10 mouse cellular contexts compared by ENCODE assay signal in the genomic region with DNA sequence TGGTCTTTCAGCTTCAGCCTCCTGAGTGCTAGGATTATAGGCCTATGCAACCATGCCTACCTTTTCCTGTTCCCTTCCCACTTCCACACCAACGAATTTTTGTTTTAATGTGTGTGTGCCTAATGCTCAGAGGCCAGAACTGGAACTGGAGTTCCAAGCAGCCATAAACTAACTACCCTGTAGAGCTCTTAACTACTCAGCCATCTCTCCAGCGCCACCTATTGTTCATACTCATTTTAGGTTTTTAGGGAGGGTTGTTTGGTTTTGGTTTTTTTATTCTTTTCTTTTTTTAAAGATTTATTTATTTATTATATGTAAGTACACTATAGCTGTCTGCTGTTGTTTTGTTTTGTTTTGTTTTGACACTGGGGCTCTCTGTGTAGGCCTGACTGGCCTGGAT. TPM values are rescaled to one million over a fixed set of nuclear protein-coding genes. Genes with fewer than 3 reads are reported as not detected.
A peak's percentile ranks its signal among the peaks of the same experiment; 100 is the strongest.
DNase-seq lines count a peak whose midpoint lies in the region; ATAC-seq and TF ChIP-seq lines count a peak whose summit lies in the region.
"Had no signal": no experiment of that assay in that cellular context is flagged by ENCODE, and none has a peak within 500 bp of the region (broad histone marks: within the 10 kb centered on the region; RNA-seq: fewer than 3 reads in every experiment).

No protein-coding gene starts in this region.

- ATAC-seq in heart, postnatal 0 days (ENCODE audit: insufficient read depth, low read depth), result no peak
- no peak for ATAC-seq in heart, embryonic 12.5 days (ENCODE audit: insufficient number of reproducible peaks, low FRiP score)
- ATAC-seq in hematopoietic stem cell, adult 5-6 weeks (replicated peaks in 1 of 2; ENCODE audit: insufficient read depth in 1 of 2, low FRiP score in 2 of 2, low TSS enrichment in 1 of 2, low read depth in 1 of 2, poor library complexity in 2 of 2, severe bottlenecking in 2 of 2), result peak; percentile 60 to 73; a peak in 2 of 4 replicates
- ATAC-seq in inflammation-experienced regulatory T-cells, adult 6 months, result no peak
- no peak for ATAC-seq in midbrain, embryonic 15.5 days (replicated peaks)

- no peak overlapping the region for H3K4me3 ChIP-seq in heart, postnatal 0 days (ENCODE audit: low read depth, low read length)
- H3K4me3 ChIP-seq in heart, embryonic 12.5 days, result no peak overlapping the region
- no peak overlapping the region for H3K4me3 ChIP-seq in midbrain, embryonic 15.5 days
- H3K4me3 ChIP-seq: heart, embryonic 15.5 days; limb, embryonic 15.5 days had no signal

- DNase-seq in heart, postnatal 0 days (ENCODE audit: low spot score), result peak; percentile 16
- DNase-seq in 416B (ENCODE audit: low read depth) (peak; percentile 84), ES-CJ7 (ENCODE audit: low read depth, low spot score) (peak; percentile 69)
- DNase-seq in adrenal gland, postnatal 4 days (ENCODE audit: low spot score in 2 of 2), result no peak

- H3K27ac ChIP-seq in heart, postnatal 0 days (ENCODE audit: low read depth), result no peak overlapping the region
- no peak overlapping the region for H3K27ac ChIP-seq in heart, embryonic 12.5 days (ENCODE audit: poor library complexity, severe bottlenecking)
- no peak overlapping the region for H3K27ac ChIP-seq in midbrain, embryonic 15.5 days
- H3K27ac ChIP-seq: heart, embryonic 15.5 days; limb, embryonic 15.5 days had no signal

- WGBS in heart, postnatal 0 days, result 17% methylated on average over 2 of the region's 2 CpGs
- WGBS in heart, embryonic 12.5 days, result 21% methylated on average over 2 of the region's 2 CpGs
- 35% methylated on average over 2 of the region's 2 CpGs for WGBS in midbrain, embryonic 15.5 days

- no peaks in the 10 kb centered on the region for H3K27me3 ChIP-seq in heart, postnatal 0 days (ENCODE audit: control insufficient read depth, insufficient read depth, low read length)
- peaks cover 12% of the 10 kb centered on the region; the same call in 1 of the 2 replicates for H3K27me3 ChIP-seq in heart, embryonic 12.5 days (replicated peaks)
- no peaks in the 10 kb centered on the region for H3K27me3 ChIP-seq in midbrain, embryonic 15.5 days (replicated peaks)
- H3K27me3 ChIP-seq: limb, embryonic 15.5 days had no signal

- no peaks in the 10 kb centered on the region for H3K4me1 ChIP-seq in heart, postnatal 0 days (ENCODE audit: control insufficient read depth, insufficient read depth)
- H3K4me1 ChIP-seq in heart, embryonic 12.5 days (replicated peaks), result no peaks in the 10 kb centered on the region
- no peaks in the 10 kb centered on the region for H3K4me1 ChIP-seq in midbrain, embryonic 15.5 days
- H3K4me1 ChIP-seq: heart, embryonic 15.5 days; limb, embryonic 15.5 days had no signal

- no peaks in the 10 kb centered on the region for H3K36me3 ChIP-seq in heart, postnatal 0 days (replicated peaks; ENCODE audit: control insufficient read depth, insufficient read depth, low read length)
- H3K36me3 ChIP-seq in heart, embryonic 12.5 days, result no peaks in the 10 kb centered on the region
- H3K36me3 ChIP-seq in midbrain, embryonic 15.5 days (replicated peaks), result no peaks in the 10 kb centered on the region
- H3K36me3 ChIP-seq: heart, embryonic 15.5 days; limb, embryonic 15.5 days had no signal

- H3K9ac ChIP-seq in heart, postnatal 0 days (replicated peaks; ENCODE audit: low read depth, low read length), result no peak overlapping the region
- no peak overlapping the region for H3K9ac ChIP-seq in heart, embryonic 12.5 days
- H3K9ac ChIP-seq in midbrain, embryonic 15.5 days, result no peak overlapping the region
- H3K9ac ChIP-seq: heart, embryonic 15.5 days; limb, embryonic 15.5 days had no signal

- peak; percentile 47 for TF ChIP-seq CTCF in heart, postnatal 0 days (IDR thresholded peaks at IDR 0.05; ENCODE audit: low read depth)

- no peaks in the 10 kb centered on the region for H3K9me3 ChIP-seq in heart, postnatal 0 days (replicated peaks; ENCODE audit: control insufficient read depth, low read length)
- 0 out of 2 replicates have a peak, but pooled peaks cover 2% of the 10 kb centered on the region for H3K9me3 ChIP-seq in heart, embryonic 12.5 days (replicated peaks)
- H3K9me3 ChIP-seq in midbrain, embryonic 15.5 days, result no peaks in the 10 kb centered on the region
- H3K9me3 ChIP-seq: heart, embryonic 15.5 days; limb, embryonic 15.5 days had no signal

- no peak for TF ChIP-seq EP300 in heart, postnatal 0 days (IDR thresholded peaks at IDR 0.05; ENCODE audit: low read depth)

- no peak overlapping the region for H3K4me2 ChIP-seq in heart, postnatal 0 days (ENCODE audit: low read depth, low read length)
- no peak overlapping the region for H3K4me2 ChIP-seq in heart, embryonic 12.5 days
- H3K4me2 ChIP-seq in midbrain, embryonic 15.5 days, result no peak overlapping the region
- H3K4me2 ChIP-seq: heart, embryonic 15.5 days; limb, embryonic 15.5 days had no signal

RNA-seq across cellular contexts. Expression of gene Acot5, which starts 8.2 kb away (rescaled TPM):
- not detected in 2 replicates for total RNA-seq in heart, postnatal 0 days (2014; rRNA removed; ENCODE audit: low replicate concordance)
- polyA plus RNA-seq in heart, postnatal 0 days (2015; fragmentation: Nextera tagmentation; extraction: Ambion mirVana), result not detected in 2 replicates
- polyA plus RNA-seq in heart, embryonic 12.5 days (2016; fragmentation: Nextera tagmentation; extraction: Ambion mirVana), result 0.22 TPM in 1 of 2 replicates, not detected in the other
- total RNA-seq in hematopoietic stem cell, adult 5-6 weeks (2017), result not detected in 2 replicates
- polyA plus RNA-seq in inflammation-experienced regulatory T-cells, adult 6 months (2017; shearing (Covaris generic)), result not detected
- total RNA-seq in adrenal gland, postnatal 4 days (2021), result under 1 TPM; 0.25 TPM
- polyA plus RNA-seq in midbrain, embryonic 15.5 days (2015; fragmentation: Nextera tagmentation; extraction: Ambion mirVana), result 0.13 and 0.15 TPM in 2 replicates
- polyA plus RNA-seq: heart, embryonic 15.5 days; limb, embryonic 15.5 days had no signal

RNA-seq across cellular contexts. Expression of gene Acot3, which starts 9.0 kb away (rescaled TPM):
- 0.31 and 0.54 TPM in 2 replicates for total RNA-seq in heart, postnatal 0 days (2014; rRNA removed; ENCODE audit: low replicate concordance)
- 1.8 and 2.1 TPM in 2 replicates for polyA plus RNA-seq in heart, postnatal 0 days (2015; fragmentation: Nextera tagmentation; extraction: Ambion mirVana)
- 0.27 and 0.64 TPM in 2 replicates for polyA plus RNA-seq in heart, embryonic 12.5 days (2016; fragmentation: Nextera tagmentation; extraction: Ambion mirVana)
- total RNA-seq in hematopoietic stem cell, adult 5-6 weeks (2017), result not detected in 2 replicates
- not detected for polyA plus RNA-seq in inflammation-experienced regulatory T-cells, adult 6 months (2017; shearing (Covaris generic))
- total RNA-seq in adrenal gland, postnatal 4 days (2021), result 1 to 10 TPM; 1.5 to 2.4 TPM
- polyA plus RNA-seq in midbrain, embryonic 15.5 days (2015; fragmentation: Nextera tagmentation; extraction: Ambion mirVana), result 0.96 and 2.4 TPM in 2 replicates
- polyA plus RNA-seq: limb, embryonic 15.5 days had no signal

RNA-seq across cellular contexts. Expression of gene Gm49366, which starts 22.2 kb away (rescaled TPM):
- not detected in 2 replicates for total RNA-seq in heart, postnatal 0 days (2014; rRNA removed; ENCODE audit: low replicate concordance)
- not detected in 2 replicates for polyA plus RNA-seq in heart, postnatal 0 days (2015; fragmentation: Nextera tagmentation; extraction: Ambion mirVana)
- not detected in 2 replicates for polyA plus RNA-seq in heart, embryonic 12.5 days (2016; fragmentation: Nextera tagmentation; extraction: Ambion mirVana)
- not detected in 2 replicates for total RNA-seq in hematopoietic stem cell, adult 5-6 weeks (2017)
- not detected for polyA plus RNA-seq in inflammation-experienced regulatory T-cells, adult 6 months (2017; shearing (Covaris generic))
- total RNA-seq in adrenal gland, postnatal 4 days (2021), result not detected
- not detected in 2 replicates for polyA plus RNA-seq in midbrain, embryonic 15.5 days (2015; fragmentation: Nextera tagmentation; extraction: Ambion mirVana)
- polyA plus RNA-seq: heart, embryonic 15.5 days; limb, embryonic 15.5 days had no signal

RNA-seq across cellular contexts. Expression of gene Acot4, which starts 22.8 kb away (rescaled TPM):
- total RNA-seq in heart, postnatal 0 days (2014; rRNA removed; ENCODE audit: low replicate concordance), result 0.31 and 18.2 TPM in 2 replicates
- 0.55 and 0.60 TPM in 2 replicates for polyA plus RNA-seq in heart, postnatal 0 days (2015; fragmentation: Nextera tagmentation; extraction: Ambion mirVana)
- polyA plus RNA-seq in heart, embryonic 12.5 days (2016; fragmentation: Nextera tagmentation; extraction: Ambion mirVana), result 0.36 and 0.64 TPM in 2 replicates
- 0.30 and 0.69 TPM in 2 replicates for total RNA-seq in hematopoietic stem cell, adult 5-6 weeks (2017)
- polyA plus RNA-seq in inflammation-experienced regulatory T-cells, adult 6 months (2017; shearing (Covaris generic)), result under 1 TPM in 1 of 3 experiments, not detected in 2; 0.16 TPM
- total RNA-seq in adrenal gland, postnatal 4 days (2021), result 1 to 10 TPM; 3.7 to 6.4 TPM
- polyA plus RNA-seq in midbrain, embryonic 15.5 days (2015; fragmentation: Nextera tagmentation; extraction: Ambion mirVana), result 0.27 and 0.71 TPM in 2 replicates

RNA-seq across cellular contexts. Expression of gene Acot6, which starts 39.5 kb away (rescaled TPM):
- 1.8 and 5.8 TPM in 2 replicates for total RNA-seq in heart, postnatal 0 days (2014; rRNA removed; ENCODE audit: low replicate concordance)
- polyA plus RNA-seq in heart, postnatal 0 days (2015; fragmentation: Nextera tagmentation; extraction: Ambion mirVana), result 1.1 and 1.2 TPM in 2 replicates
- 0.64 and 1.1 TPM in 2 replicates for polyA plus RNA-seq in heart, embryonic 12.5 days (2016; fragmentation: Nextera tagmentation; extraction: Ambion mirVana)
- total RNA-seq in hematopoietic stem cell, adult 5-6 weeks (2017), result 2.8 and 3.4 TPM in 2 replicates
- polyA plus RNA-seq in inflammation-experienced regulatory T-cells, adult 6 months (2017; shearing (Covaris generic)), result 1 to 10 TPM in 1 of 3 experiments, under 1 TPM in 2; 0.38 to 1.0 (median 0.47) TPM
- 1 to 10 TPM; 5.8 to 6.2 TPM for total RNA-seq in adrenal gland, postnatal 4 days (2021)
- polyA plus RNA-seq in midbrain, embryonic 15.5 days (2015; fragmentation: Nextera tagmentation; extraction: Ambion mirVana), result 1.1 and 1.3 TPM in 2 replicates

Comparison
In these comparisons a context has a peak if more than half of its experiments do, and no peak if none do; other contexts are left out.
1. ATAC-seq: peak in hematopoietic stem cell, adult 5-6 weeks (2 of 2); none in heart, postnatal 0 days (single experiment), heart, embryonic 12.5 days (single experiment), inflammation-experienced regulatory T-cells, adult 6 months (single experiment) and midbrain, embryonic 15.5 days (single experiment).
2. DNase-seq: peak in heart, postnatal 0 days (single experiment), 416B (single experiment) and ES-CJ7 (single experiment); none in adrenal gland, postnatal 4 days (0 of 2).